Mouse (Mus musculus): ENCODE results near the gene Slc1a7.

The Slc1a7 gene

DNA sequence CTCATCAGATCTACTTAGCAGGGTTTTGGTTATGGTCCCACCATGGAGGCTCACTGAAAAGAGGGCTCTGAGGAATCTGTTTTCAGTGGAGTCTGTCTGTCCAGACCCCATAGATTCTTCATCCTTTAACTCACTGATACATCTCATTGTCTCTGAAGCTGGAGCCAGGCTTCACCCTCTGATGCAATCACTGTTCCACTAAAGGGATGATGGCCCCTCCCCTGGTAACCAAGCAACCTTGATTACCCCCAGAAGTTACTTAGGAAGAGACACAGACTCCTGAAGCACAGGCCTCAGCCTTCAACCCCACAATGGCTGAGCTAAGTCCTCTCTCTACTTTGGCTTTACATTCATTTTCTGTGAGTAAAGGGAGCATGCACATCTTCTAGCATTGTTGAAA is 1.6 kb downstream of the Slc1a7 start:
- no peak for DNase-seq (ENCODE audit: low read depth, low spot score)

DNA sequence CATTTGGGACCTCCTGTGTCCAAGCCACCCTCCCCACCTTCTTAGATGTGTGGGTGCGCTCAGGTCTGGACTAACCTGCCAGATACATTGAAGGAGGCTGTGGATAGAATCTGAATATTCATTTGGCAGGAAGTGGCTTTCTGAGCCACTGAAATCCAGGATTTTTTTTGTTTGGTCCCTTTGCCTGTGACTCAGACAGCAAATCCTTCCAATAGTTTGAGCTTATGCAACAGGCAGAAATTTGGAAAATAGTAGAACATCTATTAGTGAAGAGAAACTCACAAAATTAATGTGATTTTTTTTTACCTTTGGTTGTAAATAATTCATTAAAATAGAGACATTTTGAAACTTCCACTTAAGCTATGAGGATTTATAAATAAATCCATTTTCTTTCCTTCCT is 3.0 kb downstream of the Slc1a7 start:
- DNase-seq (ENCODE audit: low read depth, low spot score) = no peak

GRCm38 (mm10) chr4:107974527-107974926 is 6.4 kb downstream of the Slc1a7 start:
- no peak for DNase-seq (ENCODE audit: low read depth, low spot score)

DNA sequence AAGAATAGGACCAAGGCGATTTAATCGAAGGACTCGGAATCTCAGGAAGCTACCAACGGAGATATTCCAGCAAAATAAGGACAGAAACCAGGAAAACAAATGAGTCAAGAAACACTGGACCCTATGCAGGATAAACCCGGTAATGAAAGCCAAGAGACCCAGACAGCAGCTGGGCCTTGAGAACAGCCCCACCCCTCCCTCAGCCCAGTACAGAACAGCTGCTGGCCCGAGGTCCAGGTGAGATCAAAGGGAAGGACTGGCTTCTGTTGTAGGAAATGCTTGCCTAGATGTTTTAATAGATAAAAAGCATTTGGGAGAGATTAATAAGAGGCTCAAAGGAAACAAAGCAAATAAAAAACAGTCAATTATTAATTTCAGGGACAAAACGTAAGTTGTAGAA is 6.9 kb downstream of the Slc1a7 start:
- DNase-seq (ENCODE audit: low read depth, low spot score) = no peak

DNA sequence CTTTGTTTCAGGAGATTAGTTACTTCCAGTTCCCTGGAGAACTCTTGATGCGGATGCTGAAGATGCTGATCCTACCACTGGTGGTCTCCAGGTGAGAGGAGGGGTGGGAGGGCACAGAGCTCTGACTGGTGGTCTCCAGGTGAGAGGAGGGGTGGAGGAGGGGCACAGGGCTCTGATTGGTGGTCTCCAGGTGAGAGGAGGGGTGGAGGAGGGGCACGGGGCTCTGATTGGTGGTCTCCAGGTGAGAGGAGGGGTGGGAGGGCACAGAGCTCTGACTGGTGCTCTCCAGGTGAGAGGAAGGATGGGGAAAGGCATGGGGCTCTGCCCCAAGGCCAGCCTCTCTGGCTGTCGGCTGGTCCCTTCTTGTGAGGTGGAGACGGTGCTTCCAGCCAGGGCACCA is 9.5 kb downstream of the Slc1a7 start:
- DNase-seq (ENCODE audit: low read depth, low spot score) = no peak

DNA sequence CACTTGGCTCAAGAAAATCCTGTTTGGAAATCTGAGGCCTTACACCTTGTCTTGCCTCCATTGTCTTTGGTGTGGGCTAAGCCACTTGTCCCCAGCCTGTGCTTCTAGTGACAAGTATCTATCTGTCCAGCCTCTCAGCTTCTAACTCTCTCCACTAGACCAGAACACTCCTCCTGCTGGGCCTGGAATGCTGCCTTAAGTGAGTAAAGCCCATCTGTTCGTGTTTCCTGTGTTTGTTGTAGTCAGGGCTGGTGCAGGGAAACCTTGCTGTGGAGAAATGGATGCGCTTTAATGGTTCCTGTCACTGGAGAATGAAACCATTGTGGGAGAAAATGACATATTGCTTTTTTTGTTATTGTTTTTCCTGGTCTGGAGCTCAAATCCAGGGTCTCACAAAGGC is 11.4 kb downstream of the Slc1a7 start:
- no peak for DNase-seq (ENCODE audit: low read depth, low spot score)

GRCm38 (mm10) chr4:107980002-107980600 is 12.0 kb downstream of the Slc1a7 start:
- DNase-seq (ENCODE audit: low read depth, low spot score) = no peak

GRCm38 (mm10) chr4:107983717-107984116 is 15.6 kb downstream of the Slc1a7 start:
- no peak for DNase-seq (ENCODE audit: low read depth, low spot score)

DNA sequence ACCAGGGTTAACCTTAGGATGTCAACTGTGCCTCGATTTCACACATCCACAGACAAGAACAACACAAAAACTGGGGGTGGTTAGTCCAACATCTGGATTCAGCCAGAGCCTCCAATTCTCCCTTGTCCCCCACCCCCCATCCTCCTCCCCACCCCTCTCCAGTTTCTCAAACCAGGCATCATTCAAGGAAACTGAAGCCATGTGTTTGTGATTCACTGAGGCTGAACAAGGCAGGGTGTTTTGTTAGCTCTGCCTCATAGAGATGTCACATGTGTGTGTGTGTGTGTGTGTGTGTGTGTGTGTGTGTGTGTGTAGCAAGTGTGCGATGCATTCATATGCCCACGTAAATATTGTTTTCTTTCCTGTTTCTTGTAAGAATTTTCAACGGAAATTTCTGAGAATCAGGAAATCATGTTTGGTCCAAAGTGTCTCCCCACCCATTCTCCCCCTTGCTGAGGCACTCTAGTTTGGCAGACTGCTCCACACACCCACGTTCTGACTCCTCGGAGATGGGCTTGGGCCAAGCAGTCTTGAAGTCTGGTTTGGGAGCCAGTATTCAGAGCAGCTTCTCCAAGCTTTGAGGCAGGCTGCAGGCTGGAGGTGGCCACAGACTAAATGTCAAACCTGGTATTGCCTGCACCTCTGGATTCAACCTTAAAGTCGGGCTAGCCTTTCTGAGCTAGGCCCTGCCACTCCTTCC is 16.3 kb downstream of the Slc1a7 start:
- DNase-seq (ENCODE audit: low read depth, low spot score) = no peak

DNA sequence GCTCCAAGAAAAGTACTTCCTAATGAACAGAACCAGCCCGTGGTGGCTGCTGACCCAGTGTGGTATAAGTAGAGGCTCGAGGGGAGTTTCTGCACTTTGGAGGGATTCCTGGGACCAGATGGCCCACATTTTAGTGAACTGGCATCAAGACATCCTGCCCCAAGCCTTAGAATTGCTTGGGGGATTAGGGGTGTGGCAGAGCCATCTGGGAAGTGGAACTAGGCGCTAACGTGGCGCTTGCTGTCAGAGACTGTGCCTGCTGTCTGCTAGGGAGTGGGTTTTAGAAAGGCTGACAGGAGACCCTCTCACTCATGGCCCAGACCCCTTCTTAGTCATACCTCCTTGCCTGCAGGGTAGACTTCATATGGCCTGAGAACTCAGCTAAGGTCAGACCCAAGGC is 17.7 kb downstream of the Slc1a7 start:
- no peak for DNase-seq (ENCODE audit: low read depth, low spot score)

DNA sequence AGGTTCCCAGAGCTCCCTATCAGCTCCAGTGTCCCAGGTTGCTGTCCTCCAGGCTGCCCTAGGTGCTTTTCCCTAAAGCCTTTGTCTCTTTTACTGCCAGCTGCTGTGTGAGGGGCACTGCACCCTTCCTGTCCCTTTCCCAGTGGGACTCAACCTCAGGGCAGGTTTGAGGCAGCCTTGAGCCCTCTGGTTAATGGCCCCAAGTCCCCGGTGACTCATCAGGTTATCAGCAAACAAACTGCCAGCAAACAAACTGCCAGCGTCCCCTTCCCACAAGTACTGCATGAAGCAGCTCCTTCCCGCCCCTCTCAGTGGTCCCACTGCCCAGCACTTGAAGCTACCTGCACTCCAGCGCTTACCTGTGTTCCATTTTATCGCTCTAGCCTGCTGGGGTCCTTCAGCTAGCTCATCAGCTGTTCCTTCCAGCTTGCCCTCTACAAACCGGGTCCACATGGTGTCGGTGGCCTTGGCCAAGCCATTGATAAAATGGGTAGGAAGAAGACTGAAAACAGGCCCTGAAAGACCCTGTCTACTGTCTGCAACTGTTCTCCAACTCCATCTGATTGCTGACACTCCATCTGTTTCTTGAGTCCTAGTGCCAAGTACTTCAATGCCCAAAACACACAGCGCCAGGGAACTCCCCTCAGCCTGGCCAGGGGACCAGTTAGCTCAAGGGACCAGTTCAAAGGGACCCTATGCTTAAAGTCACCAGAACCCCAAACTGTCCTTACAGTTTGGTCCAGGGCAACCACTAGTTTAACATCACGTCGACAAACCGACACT is 18.4 kb downstream of the Slc1a7 start:
- no peak for DNase-seq (ENCODE audit: low read depth, low spot score)

DNA sequence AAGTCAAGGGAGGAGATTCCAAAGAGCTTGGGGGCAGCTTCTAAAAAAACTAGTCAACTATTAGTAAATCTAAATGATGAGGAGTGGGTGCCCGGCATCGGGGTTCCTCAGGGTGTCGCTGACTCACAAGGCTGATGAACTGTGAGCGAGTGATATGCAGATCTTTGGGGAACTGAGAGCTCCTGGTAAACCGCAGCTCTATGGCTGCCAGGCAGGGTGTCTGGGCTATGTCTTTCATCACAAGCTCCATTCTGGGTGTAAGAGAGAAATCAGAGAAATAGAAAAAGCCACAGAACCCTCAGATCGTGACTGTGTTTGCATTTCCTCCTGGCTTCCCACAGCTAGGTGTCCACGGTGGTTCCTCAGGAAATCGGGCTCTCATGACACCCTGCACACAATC is 20.8 kb downstream of the Slc1a7 start:
- peak; percentile 44 for DNase-seq (ENCODE audit: low read depth, low spot score)

GRCm38 (mm10) chr4:107990818-107991217 is 22.7 kb downstream of the Slc1a7 start:
- no peak for DNase-seq (ENCODE audit: low read depth, low spot score)

- DNase-seq (ENCODE audit: low read depth, low spot score) = no peak
Observed at GRCm38 (mm10) chr4:107991879-107992278, 23.7 kb downstream of the Slc1a7 start.

GRCm38 (mm10) chr4:107995011-107995410 is 26.9 kb downstream of the Slc1a7 start:
- no peak for DNase-seq (ENCODE audit: low read depth, low spot score)

DNA sequence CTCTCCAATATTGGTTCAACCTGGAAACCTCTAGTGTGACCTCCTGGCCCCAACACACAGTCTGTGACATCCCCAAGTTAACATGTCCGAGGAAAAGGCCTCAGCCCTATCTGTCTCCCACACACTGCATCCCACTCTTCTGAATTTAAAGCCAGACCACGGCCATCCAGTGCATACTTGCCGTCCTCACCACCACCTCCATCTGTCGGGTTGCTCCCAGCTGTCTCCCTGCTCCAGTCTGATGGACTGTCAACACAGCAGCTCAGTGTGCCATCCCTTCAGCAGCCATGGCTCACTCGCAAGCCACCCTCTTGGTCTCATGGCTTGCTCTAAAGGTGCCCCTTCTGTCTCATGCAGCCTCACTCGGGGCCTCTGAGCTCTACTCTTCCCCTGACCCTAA is 27.6 kb downstream of the Slc1a7 start:
- DNase-seq (ENCODE audit: low read depth, low spot score) = no peak

GRCm38 (mm10) chr4:107996418-107996986 is 28.4 kb downstream of the Slc1a7 start:
- no peak for DNase-seq (ENCODE audit: low read depth, low spot score)

- DNase-seq (ENCODE audit: low read depth, low spot score) = no peak
Observed at GRCm38 (mm10) chr4:107998641-107999332, 30.7 kb downstream of the Slc1a7 start.

- no peak for DNase-seq (ENCODE audit: low read depth, low spot score)
Observed at GRCm38 (mm10) chr4:107999380-107999779, 31.2 kb downstream of the Slc1a7 start.

- no peak for DNase-seq (ENCODE audit: low read depth, low spot score)
Observed at GRCm38 (mm10) chr4:108005328-108005727, 37.2 kb downstream of the Slc1a7 start.

- no peak for DNase-seq (ENCODE audit: low read depth, low spot score)
Observed at GRCm38 (mm10) chr4:108007532-108008103, 39.5 kb downstream of the Slc1a7 start.
